9 mouse cellular contexts compared by ENCODE assay signal in genomic region chr7:44588338-44588737, GRCm38 (mm10). TPM values are rescaled to one million over a fixed set of nuclear protein-coding genes. Genes with fewer than 3 reads are reported as not detected.
DNase-seq lines count a peak whose midpoint lies in the region; ATAC-seq lines count a peak whose summit lies in the region.
"Had no signal": no experiment of that assay in that cellular context is flagged by ENCODE, and none has a peak within 500 bp of the region (broad histone marks: within the 10 kb centered on the region; RNA-seq: fewer than 3 reads in every experiment).

No protein-coding gene starts in this region.

- H3K9me3 ChIP-seq in lung, embryonic 16.5 days (ENCODE audit: control insufficient read depth, low read length), result no peaks in the 10 kb centered on the region
- no peaks in the 10 kb centered on the region for H3K9me3 ChIP-seq in forebrain, embryonic 13.5 days (replicated peaks)
- H3K9me3 ChIP-seq in limb, embryonic 15.5 days, result no peaks in the 10 kb centered on the region
- no peaks in the 10 kb centered on the region for H3K9me3 ChIP-seq in stomach, embryonic 16.5 days (replicated peaks; ENCODE audit: control insufficient read depth, low read length)

- no peak overlapping the region for H3K27ac ChIP-seq in lung, embryonic 16.5 days (ENCODE audit: low read length)
- no peak overlapping the region for H3K27ac ChIP-seq in forebrain, embryonic 13.5 days
- no peak overlapping the region for H3K27ac ChIP-seq in limb, embryonic 15.5 days
- H3K27ac ChIP-seq in stomach, embryonic 16.5 days (ENCODE audit: low read length), result no peak overlapping the region

- peaks cover 61% of the 10 kb centered on the region for H3K27me3 ChIP-seq in lung, embryonic 16.5 days (ENCODE audit: control insufficient read depth, insufficient read depth, low read depth, low read length)
- peaks cover 53% of the 10 kb centered on the region for H3K27me3 ChIP-seq in forebrain, embryonic 13.5 days
- H3K27me3 ChIP-seq in limb, embryonic 15.5 days, result peaks cover 92% of the 10 kb centered on the region
- peaks cover 62% of the 10 kb centered on the region for H3K27me3 ChIP-seq in stomach, embryonic 16.5 days (ENCODE audit: control insufficient read depth, insufficient read depth, low read length)

- peaks cover 32% of the 10 kb centered on the region for H3K4me1 ChIP-seq in lung, embryonic 16.5 days (replicated peaks; ENCODE audit: control insufficient read depth, insufficient read depth, low read length)
- peaks cover 57% of the 10 kb centered on the region for H3K4me1 ChIP-seq in forebrain, embryonic 13.5 days
- H3K4me1 ChIP-seq in limb, embryonic 15.5 days, result peaks cover 45% of the 10 kb centered on the region
- peaks cover 21% of the 10 kb centered on the region for H3K4me1 ChIP-seq in stomach, embryonic 16.5 days (ENCODE audit: control insufficient read depth, insufficient read depth, low read length)

- H3K4me2 ChIP-seq in lung, embryonic 16.5 days (ENCODE audit: low read depth, low read length), result peak overlapping the region; percentile 99
- peak overlapping the region; percentile 99 for H3K4me2 ChIP-seq in forebrain, embryonic 13.5 days
- H3K4me2 ChIP-seq in limb, embryonic 15.5 days, result peak overlapping the region; percentile 99
- H3K4me2 ChIP-seq in stomach, embryonic 16.5 days (ENCODE audit: low read depth, low read length), result peak overlapping the region; percentile 66

- peak overlapping the region; percentile 62 for H3K4me3 ChIP-seq in lung, embryonic 16.5 days (ENCODE audit: low read length)
- peak overlapping the region; percentile 62 for H3K4me3 ChIP-seq in forebrain, embryonic 13.5 days
- H3K4me3 ChIP-seq in limb, embryonic 15.5 days, result peak overlapping the region; percentile 57
- peak overlapping the region; percentile 46 for H3K4me3 ChIP-seq in stomach, embryonic 16.5 days (replicated peaks; ENCODE audit: low read length)

- H3K36me3 ChIP-seq in lung, embryonic 16.5 days (ENCODE audit: control insufficient read depth, insufficient read depth, low read length), result no peaks in the 10 kb centered on the region
- no peaks in the 10 kb centered on the region for H3K36me3 ChIP-seq in forebrain, embryonic 13.5 days (ENCODE audit: poor library complexity, severe bottlenecking)
- H3K36me3 ChIP-seq in limb, embryonic 15.5 days, result no peaks in the 10 kb centered on the region
- no peaks in the 10 kb centered on the region for H3K36me3 ChIP-seq in stomach, embryonic 16.5 days (ENCODE audit: control insufficient read depth, insufficient read depth, low read length)

- WGBS in lung, embryonic 16.5 days, result 13% methylated on average over 12 of the region's 12 CpGs
- WGBS in forebrain, embryonic 13.5 days, result 7% methylated on average over 12 of the region's 12 CpGs
- WGBS in limb, embryonic 15.5 days, result 8% methylated on average over 12 of the region's 12 CpGs
- WGBS in stomach, embryonic 16.5 days, result 7% methylated on average over 12 of the region's 12 CpGs

- no peak for ATAC-seq in lung, embryonic 16.5 days (ENCODE audit: low read depth)
- no peak for ATAC-seq in forebrain, embryonic 13.5 days
- no peak for ATAC-seq in limb, embryonic 15.5 days (ENCODE audit: insufficient number of reproducible peaks, low FRiP score, low TSS enrichment, low read depth)
- no peak for ATAC-seq in stomach, embryonic 16.5 days (ENCODE audit: insufficient read depth, low FRiP score)

- no peak for DNase-seq in lung, postnatal 4 days
- no peak for DNase-seq in adipocyte (ENCODE audit: low spot score)
- no peak for DNase-seq in ovary, postnatal 36 days (ENCODE audit: low spot score)
- DNase-seq: adrenal gland, adult 2 months; gastrocnemius, postnatal 25 days had no signal

- peak overlapping the region; percentile 63 for H3K9ac ChIP-seq in lung, embryonic 16.5 days (ENCODE audit: low read length)
- H3K9ac ChIP-seq in forebrain, embryonic 13.5 days, result peak overlapping the region; percentile 68
- no peak overlapping the region for H3K9ac ChIP-seq in limb, embryonic 15.5 days
- H3K9ac ChIP-seq in stomach, embryonic 16.5 days (ENCODE audit: low read length), result peak overlapping the region; percentile 44; the same call in 1 of the 2 replicates

RNA-seq across cellular contexts. Expression of gene Kcnc3, which starts 2.1 kb away (rescaled TPM):
- polyA plus RNA-seq in lung, embryonic 16.5 days (2015; fragmentation: Nextera tagmentation; extraction: Ambion mirVana), result 1.5 and 2.1 TPM in 2 replicates
- 2.1 and 2.4 TPM in 2 replicates for polyA plus RNA-seq in forebrain, embryonic 13.5 days (2015; fragmentation: Nextera tagmentation; extraction: Ambion mirVana)
- 0.16 and 0.20 TPM in 2 replicates for polyA plus RNA-seq in limb, embryonic 15.5 days (2015; fragmentation: Nextera tagmentation; extraction: Ambion mirVana)
- 0.16 and 0.26 TPM in 2 replicates for polyA plus RNA-seq in stomach, embryonic 16.5 days (2015; fragmentation: Nextera tagmentation; extraction: Ambion mirVana)

RNA-seq across cellular contexts. Expression of gene Napsa, which starts 16.2 kb away (rescaled TPM):
- polyA plus RNA-seq in lung, embryonic 16.5 days (2015; fragmentation: Nextera tagmentation; extraction: Ambion mirVana), result 93.0 and 140 TPM in 2 replicates
- 0.53 and 0.57 TPM in 2 replicates for polyA plus RNA-seq in forebrain, embryonic 13.5 days (2015; fragmentation: Nextera tagmentation; extraction: Ambion mirVana)
- polyA plus RNA-seq in limb, embryonic 15.5 days (2015; fragmentation: Nextera tagmentation; extraction: Ambion mirVana), result 2.1 and 3.6 TPM in 2 replicates
- 3.7 and 5.4 TPM in 2 replicates for polyA plus RNA-seq in stomach, embryonic 16.5 days (2015; fragmentation: Nextera tagmentation; extraction: Ambion mirVana)

RNA-seq across cellular contexts. Expression of gene Nr1h2, which starts 34.6 kb away (rescaled TPM):
- polyA plus RNA-seq in lung, embryonic 16.5 days (2015; fragmentation: Nextera tagmentation; extraction: Ambion mirVana), result 86.2 and 87.0 TPM in 2 replicates
- polyA plus RNA-seq in forebrain, embryonic 13.5 days (2015; fragmentation: Nextera tagmentation; extraction: Ambion mirVana), result 76.0 and 76.2 TPM in 2 replicates
- 71.9 and 79.8 TPM in 2 replicates for polyA plus RNA-seq in limb, embryonic 15.5 days (2015; fragmentation: Nextera tagmentation; extraction: Ambion mirVana)
- polyA plus RNA-seq in stomach, embryonic 16.5 days (2015; fragmentation: Nextera tagmentation; extraction: Ambion mirVana), result 62.0 and 68.6 TPM in 2 replicates

RNA-seq across cellular contexts. Expression of gene Pold1, which starts 39.7 kb away (rescaled TPM):
- 100 and 109 TPM in 2 replicates for polyA plus RNA-seq in lung, embryonic 16.5 days (2015; fragmentation: Nextera tagmentation; extraction: Ambion mirVana)
- polyA plus RNA-seq in forebrain, embryonic 13.5 days (2015; fragmentation: Nextera tagmentation; extraction: Ambion mirVana), result 77.8 and 89.7 TPM in 2 replicates
- 75.7 and 83.6 TPM in 2 replicates for polyA plus RNA-seq in limb, embryonic 15.5 days (2015; fragmentation: Nextera tagmentation; extraction: Ambion mirVana)
- 70.3 and 72.8 TPM in 2 replicates for polyA plus RNA-seq in stomach, embryonic 16.5 days (2015; fragmentation: Nextera tagmentation; extraction: Ambion mirVana)

RNA-seq across cellular contexts. Expression of gene Spib, which starts 56.5 kb away (rescaled TPM):
- polyA plus RNA-seq in lung, embryonic 16.5 days (2015; fragmentation: Nextera tagmentation; extraction: Ambion mirVana), result 0.33 and 1.1 TPM in 2 replicates
- polyA plus RNA-seq in forebrain, embryonic 13.5 days (2015; fragmentation: Nextera tagmentation; extraction: Ambion mirVana), result not detected in 2 replicates
- polyA plus RNA-seq in limb, embryonic 15.5 days (2015; fragmentation: Nextera tagmentation; extraction: Ambion mirVana), result 0.70 and 0.72 TPM in 2 replicates
- polyA plus RNA-seq in stomach, embryonic 16.5 days (2015; fragmentation: Nextera tagmentation; extraction: Ambion mirVana), result 0.52 and 0.76 TPM in 2 replicates

Comparison
In these comparisons a context has a peak if more than half of its experiments do, and no peak if none do; other contexts are left out.
1. RNA of gene Napsa, which starts 16.2 kb away (polyA plus RNA-seq): 93.0 to 140 TPM in lung, embryonic 16.5 days; 3.7 to 5.4 TPM in stomach, embryonic 16.5 days, 2.1 to 3.6 TPM in limb, embryonic 15.5 days and 0.53 to 0.57 TPM in forebrain, embryonic 13.5 days; every median in the first group is over 10 times any median in the second.
2. Peak in every context shown above with its lines, with median percentiles within 50 percentile points of each other: H3K4me2 ChIP-seq and H3K4me3 ChIP-seq.